Mouse (Mus musculus) brain, embryonic 14.5 days (tissue): ENCODE data around the gene Gm47841.

Experiments
- CTCF ChIP-seq: fragments of 200-500 bp; IDR thresholded peaks from 2 replicates; pipeline ENCODE4 v1.5.1; 2012; ENCODE audit warnings: inconsistent platforms, mild to moderate bottlenecking, moderate library complexity, borderline replicate concordance; ENCODE audit not compliant: insufficient read depth, insufficient read length; ENCODE audit errors: extremely low read depth
- POLR2A ChIP-seq: fragments of 200-500 bp; IDR thresholded peaks from 2 replicates; pipeline ENCODE4 v1.6.1; 2012; ENCODE audit warnings: mild to moderate bottlenecking, inconsistent platforms, borderline replicate concordance; ENCODE audit not compliant: poor library complexity, insufficient read depth, insufficient read length, severe bottlenecking; ENCODE audit errors: extremely low read depth

DNA sequence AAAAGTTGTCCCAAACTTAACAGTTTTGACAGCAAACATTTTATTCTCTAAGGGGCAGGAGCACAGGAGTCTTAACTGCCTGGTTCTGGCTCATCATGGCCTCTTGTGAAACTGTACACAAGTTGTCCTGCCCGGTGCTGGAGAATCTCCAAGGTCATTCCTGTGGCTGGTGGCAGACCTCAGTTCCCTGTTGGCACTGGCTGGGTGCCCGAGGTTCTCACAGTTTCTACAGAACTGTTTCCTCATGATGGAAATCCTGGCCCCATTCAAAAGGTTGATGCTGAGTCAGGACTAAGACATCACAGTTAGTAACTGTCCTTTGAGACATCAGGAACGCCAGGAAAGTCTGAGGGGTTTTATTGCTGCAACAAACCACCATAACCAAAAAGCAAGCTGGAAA lies 39.8 kb upstream of the Gm47841 start:
- TF ChIP-seq CTCF (no peak), POLR2A (no peak)
